Mouse (Mus musculus) myocyte (in vitro differentiated cells): Measurements from ENCODE around the gene Ibtk.

Source experiments
- E2F4 ChIP-seq: IDR thresholded peaks from one replicate; pipeline ENCODE4 v1.6.1; 2011; ENCODE audit warnings: mild to moderate bottlenecking, control low read depth, moderate library complexity; ENCODE audit not compliant: insufficient read depth
- MAX ChIP-seq: IDR thresholded peaks from one replicate; pipeline ENCODE4 v1.6.1; 2011; ENCODE audit warnings: low read depth, mild to moderate bottlenecking, control low read depth
- POLR2AphosphoS2 ChIP-seq: IDR thresholded peaks from one replicate; pipeline ENCODE4 v1.6.1; 2011; ENCODE audit warnings: low read depth, control low read depth; ENCODE audit not compliant: insufficient read length

- no peak for TF ChIP-seq E2F4
- no peak for TF ChIP-seq MAX
- TF ChIP-seq POLR2AphosphoS2: no peak
These were observed 31.8 kb downstream of the Ibtk start for GRCm38 (mm10) chr9:85717336-85717735.
